Mouse (Mus musculus) ES-E14 (cell line): ENCODE results near the gene Lamp1. TPM values are rescaled to one million over a fixed set of nuclear protein-coding genes. Genes with fewer than 3 reads are reported as not detected.

Experiments
- DNase-seq: peaks from one replicate; pipeline ENCODE4 v3.0.0-alpha.2; 2013; ENCODE audit warnings: low read depth, low spot score
- H3K27ac ChIP-seq: 2 replicates; pipeline ENCODE4 v1.5.1; 2012; ENCODE audit warnings: low read depth, mild to moderate bottlenecking, low read length, moderate library complexity, mixed read lengths; ENCODE audit not compliant: poor library complexity, insufficient read depth, severe bottlenecking
- H3K36me3 ChIP-seq: 2 replicates; pipeline ENCODE4 v1.6.1; 2012; ENCODE audit warnings: mild to moderate bottlenecking, low read length, moderate library complexity, mixed read lengths; ENCODE audit not compliant: control insufficient read depth, poor library complexity, insufficient read depth, severe bottlenecking
- H3K4me1 ChIP-seq, 2 experiments: fragments of 150-350 bp in 1 of 2; sonication (generic) in 1 of 2; 2 replicates each; pipeline ENCODE4 v1.6.1; 2012; ENCODE audit warnings: low read length in 2 of 2, mild to moderate bottlenecking in 1 of 2, mixed read lengths in 1 of 2; ENCODE audit not compliant: control insufficient read depth in 2 of 2, insufficient read depth in 2 of 2, poor library complexity in 1 of 2
- H3K4me3 ChIP-seq, 2 experiments: fragments of 150-350 bp in 1 of 2; sonication (generic) in 1 of 2; 2 replicates each; pipeline ENCODE4 v1.5.1; 2012; ENCODE audit warnings: low read length in 2 of 2, low read depth in 1 of 2, mild to moderate bottlenecking in 1 of 2, mixed read lengths in 1 of 2; ENCODE audit not compliant: insufficient read depth in 1 of 2, poor library complexity in 1 of 2, severe bottlenecking in 1 of 2
- H3K9ac ChIP-seq: 2 replicates; pipeline ENCODE4 v1.6.1; 2012; ENCODE audit warnings: low read depth, mild to moderate bottlenecking, low read length, mixed read lengths; ENCODE audit not compliant: poor library complexity, insufficient read depth, severe bottlenecking
- H3K9me3 ChIP-seq: fragments of 150-350 bp; sonication (generic); 2 replicates; pipeline ENCODE4 v1.6.1; 2012; ENCODE audit warnings: low read depth, mild to moderate bottlenecking, low read length; ENCODE audit not compliant: control insufficient read depth, insufficient read depth
- CHD2 ChIP-seq: IDR thresholded peaks from 2 replicates; pipeline ENCODE4 v1.6.1; 2014; ENCODE audit warnings: mild to moderate bottlenecking, low read depth, low read length, inconsistent platforms
- HCFC1 ChIP-seq: IDR thresholded peaks from 2 replicates; pipeline ENCODE4 v1.6.1; 2012; ENCODE audit warnings: low read length, inconsistent platforms, borderline replicate concordance; ENCODE audit not compliant: insufficient read depth
- MAFK ChIP-seq: IDR thresholded peaks from 2 replicates; pipeline ENCODE4 v1.6.1; 2014; ENCODE audit warnings: mild to moderate bottlenecking, low read depth, low read length, inconsistent platforms; ENCODE audit not compliant: insufficient read depth
- ZC3H11A ChIP-seq: IDR thresholded peaks from 2 replicates; pipeline ENCODE4 v1.6.1; 2012; ENCODE audit warnings: low read depth, mild to moderate bottlenecking, inconsistent platforms, low read length, borderline replicate concordance
- ZNF384 ChIP-seq: IDR thresholded peaks from 2 replicates; pipeline ENCODE4 v1.6.1; 2012; ENCODE audit warnings: low read depth, low read length, inconsistent platforms
- in situ Hi-C, 2 experiments: fragments of 600-800 bp; cut with MboI; formaldehyde crosslinking; loops; one replicate each; pipeline ENCODE4 v1.15.1; 2025; ENCODE audit warnings: low sequenced_read_pairs in 2 of 2, inconsistent platforms in 1 of 2; ENCODE audit not compliant: unreplicated experiment in 2 of 2
- total RNA-seq: library from RNA; depleted of rRNA; stranded (reverse); fragments of 300-350 nt; gene quantifications from 2 replicates; pipeline ENCODE4 v1.2.3, GENCODE M21; 2012

The Lamp1 gene
- total RNA-seq, 1 experiment: 559 TPM

DNA sequence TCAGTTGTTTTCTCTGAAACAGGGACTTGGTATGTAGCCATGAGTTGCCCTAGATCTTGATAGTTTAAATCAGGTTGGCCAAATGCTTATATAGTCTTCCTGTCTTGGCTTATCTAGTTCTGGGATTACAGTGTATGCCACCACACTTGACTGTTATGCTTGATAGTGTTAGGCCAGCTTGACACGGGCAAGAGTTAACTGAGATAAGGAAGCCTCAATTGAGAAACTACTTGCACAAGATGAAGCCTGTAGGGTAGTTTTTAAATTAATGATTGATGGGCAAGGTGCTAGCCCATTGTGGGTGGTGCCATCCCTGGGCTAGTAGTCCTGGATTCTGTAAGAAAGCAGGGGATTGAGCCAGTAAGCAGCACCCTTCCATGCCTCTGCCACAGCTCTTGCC is 4.6 kb downstream of the Lamp1 start:
- in situ Hi-C loops: no loop called here
- peaks cover 24% of the 10 kb centered on the region for H3K36me3 ChIP-seq
- TF ChIP-seq CHD2: no peak
- no peak for TF ChIP-seq HCFC1
- TF ChIP-seq ZC3H11A: no peak
- TF ChIP-seq ZNF384: no peak
- TF ChIP-seq MAFK: no peak
- no peak overlapping the region for H3K27ac ChIP-seq
- no peak for DNase-seq
- no peaks in the 10 kb centered on the region for H3K9me3 ChIP-seq
- peaks cover 0 to 5% of the 10 kb centered on the region in 2 experiments; a peak in 2 of 4 replicates for H3K4me1 ChIP-seq
- H3K4me3 ChIP-seq: no peak overlapping the region
- no peak overlapping the region for H3K9ac ChIP-seq

DNA sequence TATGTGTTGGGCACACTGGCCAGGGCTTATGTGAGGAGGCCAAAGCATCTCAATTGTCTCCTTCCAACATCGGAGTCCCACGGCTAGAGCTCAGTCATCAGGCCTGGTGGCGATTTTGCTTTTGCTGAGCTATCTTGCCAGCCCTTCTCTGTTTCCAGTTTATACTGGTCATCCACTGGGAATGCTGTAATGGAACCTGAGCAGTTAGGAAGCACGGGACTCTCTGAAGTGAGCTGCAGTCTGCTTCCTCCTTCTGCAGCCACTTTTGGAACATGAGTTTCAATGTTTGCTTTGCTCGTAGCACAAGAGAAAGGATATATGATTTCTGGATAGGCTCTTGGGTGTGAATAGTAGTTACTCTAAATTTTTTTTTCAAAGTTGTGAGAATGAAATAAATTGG is 5.4 kb downstream of the Lamp1 start:
- H3K27ac ChIP-seq: no peak overlapping the region
- TF ChIP-seq ZNF384 (no peak), HCFC1 (no peak), MAFK (no peak), CHD2 (no peak), ZC3H11A (no peak)
- H3K36me3 ChIP-seq: peaks cover 26% of the 10 kb centered on the region
- in situ Hi-C loops: no loop called here
- no peaks in the 10 kb centered on the region for H3K9me3 ChIP-seq
- DNase-seq: no peak
- no peak overlapping the region for H3K4me3 ChIP-seq
- peak overlapping the region; percentile 16; the same call in 1 of the 2 replicates for H3K9ac ChIP-seq
- peaks cover 0 to 3% of the 10 kb centered on the region in 2 experiments; a peak in 2 of 4 replicates for H3K4me1 ChIP-seq

DNA sequence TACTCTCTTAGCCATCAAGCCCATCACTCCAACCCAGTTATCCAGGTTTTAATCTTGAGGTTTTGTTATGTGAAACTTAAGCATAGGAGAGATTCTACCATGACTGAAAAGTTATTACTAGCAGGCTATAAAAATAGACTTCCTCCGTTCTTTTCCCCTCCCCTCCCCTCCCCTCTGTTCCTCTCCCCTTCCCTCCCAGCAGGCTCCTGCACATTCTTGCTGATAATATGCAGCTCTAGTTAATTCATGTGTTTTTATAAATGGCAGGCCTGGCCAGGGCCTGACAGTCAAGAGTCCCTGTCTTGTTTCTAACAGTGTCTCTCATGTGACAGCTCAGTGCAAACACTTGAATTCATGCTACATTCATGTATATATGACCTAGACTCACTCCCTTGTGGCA is 11.5 kb downstream of the Lamp1 start:
- Histone ChIP-seq H3K9me3 (no peaks in the 10 kb centered on the region), H3K9ac (no peak overlapping the region), H3K36me3 (peaks cover 67% of the 10 kb centered on the region), H3K4me3 (no peak overlapping the region), H3K27ac (no peak overlapping the region), H3K4me1 (no peaks in the 10 kb centered on the region)
- no peak for TF ChIP-seq MAFK
- no peak for TF ChIP-seq ZC3H11A
- no peak for TF ChIP-seq CHD2
- TF ChIP-seq ZNF384: no peak
- TF ChIP-seq HCFC1: no peak
- in situ Hi-C loops: no loop called here
- DNase-seq: no peak

- H3K27ac ChIP-seq: no peak overlapping the region
- H3K36me3 ChIP-seq: peaks cover 73% of the 10 kb centered on the region
- in situ Hi-C loops: no loop called here
These were observed 15.3 kb downstream of the Lamp1 start for GRCm38 (mm10) chr8:13174305-13174704.

DNA sequence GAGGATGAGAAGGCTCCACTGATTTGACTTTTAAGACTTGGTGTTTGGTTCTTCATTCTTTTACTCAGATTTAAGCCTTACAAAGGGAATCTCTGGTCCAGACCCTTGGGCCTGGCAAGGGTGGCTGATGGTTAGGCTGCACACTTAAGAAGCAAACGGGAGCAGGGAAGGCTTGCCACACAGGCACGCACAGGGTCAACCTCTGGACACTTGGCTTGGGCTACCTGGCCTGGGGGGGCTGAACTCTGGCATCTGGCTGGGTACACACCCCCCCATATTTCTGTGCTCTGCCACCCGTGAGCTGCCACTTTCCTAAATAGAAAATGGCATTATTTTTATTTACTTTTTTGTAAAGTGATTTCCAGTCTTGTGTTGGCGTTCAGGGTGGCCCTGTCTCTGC is 15.8 kb downstream of the Lamp1 start:
- Histone ChIP-seq H3K36me3 (peaks cover 73% of the 10 kb centered on the region), H3K4me1 (peaks cover 0 to 10% of the 10 kb centered on the region in 2 experiments; a peak in 1 of 4 replicates), H3K9ac (no peak overlapping the region), H3K9me3 (no peaks in the 10 kb centered on the region), H3K4me3 (no peak overlapping the region), H3K27ac (no peak overlapping the region)
- DNase-seq: no peak
- no peak for TF ChIP-seq ZNF384
- TF ChIP-seq MAFK: no peak
- TF ChIP-seq CHD2: no peak
- no peak for TF ChIP-seq ZC3H11A
- TF ChIP-seq HCFC1: no peak
- in situ Hi-C loops: no loop called here

More at GRCm38 (mm10) chr8:13174305-13174704, 15.3 kb downstream of the Lamp1 start:
- Histone ChIP-seq H3K4me1 (peaks cover 0 to 6% of the 10 kb centered on the region in 2 experiments; a peak in 1 of 4 replicates), H3K9me3 (no peaks in the 10 kb centered on the region), H3K9ac (no peak overlapping the region), H3K4me3 (no peak overlapping the region)
- DNase-seq: no peak
- TF ChIP-seq ZNF384 (no peak), HCFC1 (no peak), ZC3H11A (no peak), MAFK (no peak)
